Mouse (Mus musculus) embryonic stem cell, embryonic (primary cell): ENCODE results near the gene Col5a2.
"Not testable (repeated sequence)": the region's sequence is repeated elsewhere in the genome, so short reads cannot be mapped to it uniquely, and the experiment has no call there.

Experiments
- CTCF ChIA-PET, 4 experiments: fragments of 300-600 bp in 2 of 4; fragments of 350-600 bp in 2 of 4; sonication (Branson Sonifier 250); formaldehyde crosslinking; loops; one replicate each; lab custom pipeline; 2022; ENCODE audit warnings: inconsistent platforms in 2 of 4; lab: Charles Lee
- POLR2A ChIA-PET, 4 experiments: fragments of 300-600 bp in 2 of 4; fragments of 350-600 bp in 2 of 4; sonication (Branson Sonifier 250); formaldehyde crosslinking; loops; one replicate each; lab custom pipeline; 2022; ENCODE audit warnings: antibody characterized with exemption in 4 of 4, inconsistent platforms in 1 of 4; lab: Charles Lee

The Col5a2 gene

DNA sequence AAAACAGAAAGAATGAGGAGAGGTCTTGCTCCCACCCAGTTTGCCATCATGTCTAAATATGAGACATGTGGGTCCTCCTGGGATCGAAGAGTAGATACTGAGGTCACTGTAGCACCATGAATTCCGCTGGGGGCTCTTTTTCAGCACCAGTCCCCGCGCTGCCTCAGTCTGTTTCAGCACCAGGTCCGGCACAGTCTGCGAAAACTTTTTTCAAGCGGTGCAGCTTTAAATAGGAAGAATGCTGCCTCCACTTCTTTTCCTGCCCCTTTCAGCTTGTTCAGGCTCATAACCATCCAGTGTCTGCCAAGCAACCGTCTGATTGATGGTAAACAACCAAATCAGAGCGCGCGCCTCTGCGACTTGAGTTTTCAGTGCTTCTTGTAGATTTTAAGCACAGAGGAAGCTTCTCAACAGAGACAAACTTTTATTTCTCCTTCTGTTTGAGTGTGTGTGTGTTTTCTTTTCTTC, at the start of gene Col5a2:
Gene Col5a2, minus strand, starts transcription at position 418 of the 468 bp plus-strand sequence.
- ChIA-PET CTCF (interaction anchor here in 1 of 4 experiments (0.7 kb wide), 1 partner anchor 171 kb away, joined by 4 read pairs; no protein-coding TSS in a partner anchor), POLR2A (interaction anchor here in 1 of 4 experiments (0.7 kb wide), 1 partner anchor 48 kb away, joined by 5 read pairs; no protein-coding TSS in a partner anchor)

DNA sequence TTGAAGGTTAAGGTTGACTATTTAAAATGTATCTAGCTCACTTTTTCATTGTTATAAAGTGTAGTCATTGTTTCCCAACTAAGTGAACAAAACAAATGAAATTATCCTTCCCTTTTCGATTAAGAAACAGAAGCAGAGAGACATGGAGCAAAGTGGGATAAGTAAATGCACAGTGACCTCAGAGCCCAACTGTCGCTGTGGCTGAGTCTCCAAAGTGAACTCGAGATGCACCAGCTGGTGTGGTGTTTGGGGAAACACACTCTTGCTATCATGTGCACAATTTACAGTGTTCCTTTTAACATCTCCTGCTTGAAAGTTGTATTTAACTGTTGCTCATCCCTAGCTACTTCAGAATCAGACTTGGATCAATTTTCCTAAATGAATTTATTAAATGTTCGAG, 47.4 kb upstream of the Col5a2 start:
- ChIA-PET POLR2A (interaction anchor here in 1 of 4 experiments (0.6 kb wide), 1 partner anchor 48 kb away, joined by 5 read pairs; no protein-coding TSS in a partner anchor), CTCF (no interaction called here)

DNA sequence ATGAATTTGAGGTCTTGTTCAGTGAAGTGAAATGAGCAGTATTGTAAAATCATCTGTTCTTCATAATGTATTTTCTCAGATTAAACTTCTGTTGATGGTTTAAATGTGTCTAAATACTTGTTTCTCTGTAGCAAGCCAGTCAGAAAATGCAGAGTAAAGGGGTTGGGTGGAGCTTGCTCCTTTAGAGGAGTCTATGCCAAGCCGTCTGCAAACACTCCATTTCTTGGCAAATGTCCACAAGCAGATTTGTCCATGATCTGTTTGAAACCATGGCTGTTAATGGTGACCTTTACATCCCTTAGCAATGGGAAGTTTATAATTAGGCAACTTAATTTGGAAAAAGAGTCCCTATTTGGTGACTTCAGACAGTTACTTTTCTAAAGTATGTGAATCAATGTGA, 38.8 kb upstream of the Col5a2 start:
- CTCF ChIA-PET, result interaction anchor here in 1 of 4 experiments (0.7 kb wide), 1 partner anchor 23 kb away, joined by 4 read pairs; no protein-coding TSS in a partner anchor
- POLR2A ChIA-PET, result no interaction called here

DNA sequence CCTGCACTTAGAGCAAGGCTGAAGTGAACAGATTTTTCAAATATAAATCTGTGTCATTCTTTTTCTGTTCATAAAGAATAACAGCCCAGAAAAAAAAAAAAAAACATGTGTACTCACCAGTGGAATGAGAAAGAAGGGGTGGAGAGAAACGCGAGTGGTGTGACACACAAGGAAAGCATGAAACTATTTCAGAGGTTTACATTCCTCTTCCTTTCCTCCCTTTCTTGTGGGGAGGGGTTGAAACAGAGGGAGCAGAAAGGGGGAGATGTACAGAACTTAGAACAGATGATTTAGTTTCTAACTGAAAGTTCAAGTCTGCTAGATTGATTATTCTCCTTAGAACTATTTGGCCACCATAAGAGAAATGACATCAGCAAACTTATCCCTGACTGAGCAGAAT, 38.1 kb upstream of the Col5a2 start:
- ChIA-PET CTCF (interaction anchor here in 1 of 4 experiments (0.7 kb wide), 1 partner anchor 22 kb away, joined by 4 read pairs; no protein-coding TSS in a partner anchor), POLR2A (no interaction called here)

DNA sequence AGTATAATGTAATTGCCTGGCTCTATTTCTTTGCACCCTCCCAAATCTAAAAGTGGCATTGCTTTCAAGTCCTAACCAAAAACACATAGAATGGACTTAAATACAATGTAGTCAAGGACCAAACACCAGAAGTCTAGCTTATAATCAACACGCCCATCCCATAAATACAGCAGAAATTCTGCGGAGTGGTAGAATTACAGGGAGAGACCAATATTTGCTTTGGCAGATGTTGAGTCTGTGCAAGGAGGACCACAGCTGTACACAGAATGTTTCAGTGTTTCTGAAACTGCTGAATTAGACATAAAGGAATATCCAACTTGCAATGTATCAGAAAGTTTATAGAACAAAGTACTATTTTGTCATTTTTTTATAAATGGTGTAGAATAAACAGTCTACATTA, 28.4 kb upstream of the Col5a2 start:
- CTCF ChIA-PET, result no interaction called here
- POLR2A ChIA-PET, result no interaction called here

DNA sequence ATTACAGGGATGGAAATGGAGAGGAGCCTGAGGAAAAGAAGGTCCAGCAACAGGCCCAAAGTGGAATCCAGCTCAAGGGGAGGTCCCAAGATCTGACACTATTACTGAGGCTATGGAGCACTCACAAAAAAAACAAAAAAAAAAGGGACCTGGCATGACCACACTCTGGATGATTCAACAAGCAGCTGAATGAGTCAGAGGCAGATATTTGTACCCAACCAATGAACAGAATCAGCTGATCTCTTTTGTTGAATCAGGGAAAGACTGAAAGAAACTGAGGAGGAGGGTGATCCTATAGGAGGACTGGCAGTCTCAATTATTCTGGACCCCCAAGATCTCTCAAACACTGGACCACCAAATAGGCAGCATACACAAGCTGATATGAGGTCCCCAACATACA, 24.4 kb upstream of the Col5a2 start:
- POLR2A ChIA-PET, CTCF ChIA-PET: not testable (repeated sequence)

DNA sequence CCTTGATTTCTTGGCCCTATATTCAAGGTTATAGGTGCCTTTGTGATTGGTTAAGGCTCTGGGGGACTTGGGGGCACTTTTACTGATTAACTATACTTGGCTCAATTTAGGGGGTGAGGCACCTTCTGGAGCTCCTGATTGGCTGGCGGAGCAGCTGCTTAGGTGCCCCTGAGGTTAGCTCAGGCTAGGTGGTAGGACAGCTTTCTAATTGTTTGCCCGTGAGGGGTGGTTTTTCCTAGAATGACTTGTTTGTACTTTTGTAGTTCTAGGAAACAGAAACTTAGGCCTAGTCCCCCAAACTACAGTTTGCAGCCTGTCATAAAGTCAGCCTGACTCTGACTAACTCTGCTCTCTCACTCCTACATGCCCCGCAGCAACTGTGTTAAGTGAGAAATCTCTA, 20.5 kb upstream of the Col5a2 start:
- ChIA-PET CTCF (no interaction called here), POLR2A (no interaction called here)

DNA sequence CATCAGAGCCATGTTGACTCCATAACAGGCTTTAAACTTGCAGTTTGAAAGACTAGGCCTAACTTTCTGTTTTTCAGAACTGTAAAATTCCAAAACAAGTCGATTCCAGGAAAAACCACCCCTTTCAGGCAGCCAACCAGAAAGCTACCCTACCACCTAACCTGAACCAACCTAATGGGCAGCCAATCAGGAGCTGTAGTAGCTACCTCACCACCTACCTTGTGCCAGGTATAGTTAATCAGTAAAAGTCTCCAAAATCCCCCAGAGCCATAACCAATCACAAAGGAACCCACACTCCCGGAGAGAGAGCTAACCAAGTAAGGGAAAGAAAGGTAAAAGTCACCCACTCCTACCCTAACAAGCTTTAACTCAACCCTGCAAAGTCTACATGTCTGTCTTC, 18.4 kb upstream of the Col5a2 start:
- ChIA-PET POLR2A (no interaction called here), CTCF (no interaction called here)

DNA sequence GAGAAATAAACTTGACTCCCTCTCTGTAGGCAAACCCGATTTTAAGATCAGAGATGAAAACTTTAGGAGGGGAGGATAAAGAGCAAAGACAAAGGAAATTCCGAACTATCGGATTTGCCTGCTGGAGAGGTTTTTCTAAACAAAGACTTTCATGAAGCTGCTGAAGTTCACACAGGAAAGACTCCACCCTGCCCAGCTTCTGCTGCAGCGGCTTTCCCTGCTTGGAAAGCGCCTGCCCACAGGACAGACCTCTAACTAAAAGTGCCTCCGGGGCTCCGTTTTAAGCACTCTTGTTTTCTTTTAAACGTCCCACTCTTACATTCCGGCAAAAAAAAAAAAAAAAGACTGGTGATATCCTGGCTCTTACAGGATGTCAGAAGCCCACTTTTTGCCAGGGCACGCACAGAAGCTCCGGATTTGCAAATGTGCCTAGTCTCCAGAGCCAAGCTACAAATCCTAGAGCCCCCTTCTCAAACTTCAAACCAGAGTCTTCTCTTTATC, 791 bp downstream of the Col5a2 start:
- CTCF ChIA-PET, result interaction anchor here in 1 of 4 experiments (0.7 kb wide), 1 partner anchor 171 kb away, joined by 4 read pairs; no protein-coding TSS in a partner anchor
- POLR2A ChIA-PET, result interaction anchor here in 2 of 4 experiments (0.7 kb wide), 2 partner anchors 20 to 49 kb away, joined by 3 to 5 read pairs; no protein-coding TSS in a partner anchor

DNA sequence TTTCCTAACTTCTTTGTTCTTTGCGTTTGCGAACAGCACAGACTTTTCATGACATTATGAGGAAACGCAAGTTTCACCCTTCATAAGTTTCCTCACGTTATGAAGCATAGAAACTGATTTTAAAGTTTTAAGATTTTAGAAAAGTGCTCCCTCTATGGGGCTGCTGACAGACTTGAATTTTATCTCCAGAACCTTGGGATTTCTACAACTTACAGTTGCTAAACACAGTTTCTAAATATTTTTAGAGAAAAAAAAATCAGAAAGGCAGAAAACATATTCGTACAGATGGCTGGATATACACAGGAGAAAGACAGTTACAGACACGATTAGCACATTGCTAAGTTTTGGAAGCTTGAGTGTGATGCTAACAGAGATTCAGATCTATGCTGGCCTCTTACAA, 1.6 kb downstream of the Col5a2 start:
- ChIA-PET POLR2A (no interaction called here), CTCF (no interaction called here)

DNA sequence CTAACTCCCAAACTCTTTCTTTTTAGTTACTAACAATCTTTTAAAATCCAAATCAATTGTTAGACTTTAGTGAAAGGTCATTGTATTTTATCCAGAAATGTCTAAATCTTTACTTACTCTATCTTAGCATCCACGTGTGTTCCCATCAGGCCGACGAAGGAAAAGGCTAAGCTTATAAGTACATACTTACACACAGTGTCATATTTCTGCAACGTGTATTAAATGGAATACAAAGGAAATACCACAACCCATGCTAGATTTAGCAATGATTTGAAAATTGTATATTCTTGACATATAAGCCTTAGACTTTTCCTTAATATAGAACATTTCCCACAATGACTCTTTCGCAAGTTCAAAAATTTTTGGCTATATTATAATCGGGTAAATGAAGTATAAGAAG, 2.6 kb downstream of the Col5a2 start:
- CTCF ChIA-PET, result no interaction called here
- POLR2A ChIA-PET, result no interaction called here

DNA sequence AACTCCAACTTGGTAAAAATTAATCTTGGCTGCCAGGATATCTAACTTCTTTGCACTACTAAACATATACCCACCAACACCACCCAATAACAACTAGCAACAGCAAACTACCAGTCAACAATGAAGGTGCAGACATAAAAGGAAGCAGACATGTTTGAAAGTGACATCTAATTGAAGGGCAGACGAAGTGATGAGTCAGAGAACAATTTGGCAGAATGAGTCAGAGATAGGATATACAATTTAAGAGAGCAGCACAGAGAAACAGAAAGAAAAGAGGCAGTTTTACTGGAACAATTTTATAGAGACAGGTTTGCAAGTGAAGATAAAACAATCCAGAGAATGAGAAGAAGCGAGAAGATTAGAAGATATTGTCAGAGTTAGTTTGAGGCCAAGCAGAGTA, 8.1 kb downstream of the Col5a2 start:
- POLR2A ChIA-PET, result no interaction called here
- CTCF ChIA-PET, result no interaction called here

DNA sequence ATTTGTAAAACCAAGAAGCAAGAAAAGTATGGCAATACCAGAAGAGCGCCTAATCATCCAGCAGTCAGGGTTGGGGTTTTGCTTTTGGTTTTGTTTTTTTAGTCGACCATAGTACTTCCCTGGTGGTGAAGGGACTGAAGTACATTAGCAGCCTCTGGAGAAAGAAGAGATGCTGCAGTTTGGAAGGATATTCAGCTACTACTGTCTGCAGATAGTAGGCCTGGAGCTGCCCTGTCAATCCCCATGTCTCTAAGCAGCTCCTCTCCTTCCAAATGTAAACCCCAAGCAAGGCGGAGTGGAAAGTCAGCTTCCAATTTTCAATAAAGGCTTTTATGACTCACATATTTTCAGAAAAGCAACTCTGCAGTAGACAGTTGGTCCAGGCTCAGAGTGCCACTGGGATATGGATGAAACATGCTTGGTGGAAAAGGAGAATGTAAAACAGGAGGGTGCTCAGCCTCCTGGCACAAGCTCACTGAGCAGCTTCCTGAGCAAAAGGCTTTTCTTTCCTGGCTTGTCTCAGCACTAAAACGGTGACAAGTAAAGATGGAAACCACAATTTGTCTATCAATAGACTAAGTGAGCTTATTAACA, 10.9 kb downstream of the Col5a2 start:
- ChIA-PET POLR2A (no interaction called here), CTCF (interaction anchor here in 1 of 4 experiments (0.9 kb wide), 1 partner anchor 20 kb away, joined by 4 read pairs; no protein-coding TSS in a partner anchor)

DNA sequence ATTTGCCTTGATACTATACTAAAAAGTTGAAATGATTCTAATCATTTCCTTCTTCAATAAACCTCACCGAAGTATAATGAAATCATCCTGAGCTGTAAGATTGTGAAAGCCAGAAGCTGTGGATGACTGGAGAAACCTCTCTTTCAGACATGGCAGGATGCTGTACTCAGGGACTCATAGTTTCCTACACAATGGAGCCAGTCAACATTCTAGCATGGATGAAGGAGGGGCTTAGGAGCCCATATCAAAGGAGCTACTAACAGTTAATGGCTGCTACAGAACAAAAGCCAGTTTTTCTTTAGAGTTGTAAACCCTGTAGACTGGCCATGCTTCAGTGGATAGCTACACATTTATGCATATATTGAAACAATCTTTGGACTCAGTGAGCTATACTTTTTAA, 12.6 kb downstream of the Col5a2 start:
- ChIA-PET CTCF (no interaction called here), POLR2A (interaction anchor here in 1 of 4 experiments (0.6 kb wide), 1 partner anchor 36 kb away, joined by 3 read pairs; no protein-coding TSS in a partner anchor)

DNA sequence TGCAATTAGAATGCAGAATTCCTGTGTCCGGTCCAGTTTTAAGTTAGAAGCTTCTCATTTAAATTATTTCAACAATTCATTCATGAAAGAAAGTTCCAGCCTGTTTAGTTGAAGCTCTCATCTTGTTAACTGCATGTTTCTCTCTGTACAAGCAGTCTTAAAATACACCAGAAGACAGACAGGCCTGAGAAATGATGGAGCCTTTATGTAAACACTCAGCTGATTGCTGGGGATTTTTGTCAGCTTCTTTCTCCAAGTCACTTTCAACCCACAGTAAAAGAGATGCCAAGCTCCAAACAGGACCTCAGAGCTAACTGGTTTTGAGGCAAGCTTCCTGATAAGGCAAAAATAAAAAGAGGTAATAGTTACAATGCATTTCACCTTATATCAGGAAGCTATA, 14.8 kb downstream of the Col5a2 start:
- CTCF ChIA-PET, result no interaction called here
- POLR2A ChIA-PET, result interaction anchor here in 1 of 4 experiments (0.7 kb wide), 1 partner anchor 1042 kb away, joined by 3 read pairs; no protein-coding TSS in a partner anchor

DNA sequence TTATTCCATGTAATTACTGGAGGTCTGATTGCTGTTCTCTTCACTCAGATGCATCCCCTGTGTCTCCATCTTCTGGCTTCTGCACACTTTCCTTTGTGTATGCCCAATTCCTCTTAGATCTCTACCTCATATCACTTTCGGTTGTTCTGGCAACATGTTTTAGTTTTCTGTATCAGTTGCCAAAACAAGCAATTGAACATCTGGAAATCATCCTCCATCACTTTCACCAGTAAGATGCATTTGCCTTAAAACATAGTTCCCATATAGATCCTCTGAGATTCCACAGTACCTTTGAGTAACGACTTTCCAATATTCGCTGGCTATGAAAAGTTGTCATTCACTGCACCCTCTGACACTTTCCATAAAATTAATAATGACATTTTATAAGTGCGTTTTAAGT, 20.1 kb downstream of the Col5a2 start:
- ChIA-PET CTCF (no interaction called here), POLR2A (no interaction called here)

DNA sequence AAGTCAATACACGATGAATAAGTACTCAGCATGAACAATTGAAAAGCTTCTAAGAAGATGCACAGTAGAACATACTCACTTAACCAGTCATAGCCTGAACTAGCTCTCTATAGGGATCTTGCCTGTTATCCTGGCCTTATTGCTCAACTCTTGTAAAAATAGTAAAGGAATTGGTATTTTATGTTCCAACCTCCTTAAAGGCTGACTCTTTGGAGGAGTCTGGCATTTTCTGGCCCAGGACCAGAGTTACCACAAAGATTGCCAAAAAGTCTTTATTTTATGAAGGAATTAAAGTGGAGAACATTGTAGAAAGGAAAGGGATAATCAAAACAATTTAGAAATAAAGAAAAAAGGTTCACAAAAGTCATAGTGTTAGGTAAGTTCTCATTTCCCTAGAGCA, 21.2 kb downstream of the Col5a2 start:
- CTCF ChIA-PET, result no interaction called here
- POLR2A ChIA-PET, result interaction anchor here in 1 of 4 experiments (0.5 kb wide), 1 partner anchor 20 kb away, joined by 3 read pairs; no protein-coding TSS in a partner anchor

DNA sequence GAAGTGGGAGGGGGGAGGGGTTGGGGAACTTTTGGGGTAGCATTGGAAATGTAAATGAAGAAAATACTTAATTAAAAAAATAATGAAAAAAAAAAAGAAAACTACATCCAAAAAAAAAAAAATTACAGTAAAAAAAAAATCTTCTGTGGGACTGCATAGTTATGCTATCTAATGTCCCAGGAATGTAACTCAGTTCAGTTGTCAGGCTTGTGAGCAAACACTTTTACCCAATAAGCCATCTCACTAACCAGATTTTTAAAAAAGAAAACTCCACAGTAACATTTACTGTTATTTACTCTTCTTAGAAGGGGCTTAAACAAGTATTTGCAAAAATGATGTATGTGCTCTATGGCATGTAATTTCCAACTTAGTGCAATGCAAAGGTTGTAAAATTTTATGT, 24.0 kb downstream of the Col5a2 start:
- POLR2A ChIA-PET, result no interaction called here

DNA sequence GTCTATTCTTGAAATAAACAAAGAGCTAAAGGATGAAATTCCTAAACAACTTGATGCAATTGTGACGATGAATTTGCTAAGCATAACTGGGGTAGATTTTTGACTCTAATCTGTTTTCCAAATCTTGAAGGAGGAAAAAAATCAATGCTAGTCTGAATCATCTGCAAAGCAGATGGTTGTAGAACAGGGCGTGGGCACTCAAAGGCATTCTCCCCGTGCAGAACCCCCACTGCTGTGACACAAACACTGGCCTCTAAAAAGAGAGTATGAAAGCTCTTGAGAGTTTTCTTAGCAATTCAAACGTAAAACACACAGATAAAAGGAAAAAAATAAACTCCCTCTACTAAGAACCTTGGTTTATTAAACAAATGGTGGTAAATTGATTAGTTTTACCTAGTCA, 30.3 kb downstream of the Col5a2 start:
- ChIA-PET POLR2A (no interaction called here), CTCF (interaction anchor here in 1 of 4 experiments (1.2 kb wide), 1 partner anchor 19 kb away, joined by 4 read pairs; no protein-coding TSS in a partner anchor)

More for the DNA sequence above, 24.0 kb downstream of the Col5a2 start:
- CTCF ChIA-PET, result no interaction called here

DNA sequence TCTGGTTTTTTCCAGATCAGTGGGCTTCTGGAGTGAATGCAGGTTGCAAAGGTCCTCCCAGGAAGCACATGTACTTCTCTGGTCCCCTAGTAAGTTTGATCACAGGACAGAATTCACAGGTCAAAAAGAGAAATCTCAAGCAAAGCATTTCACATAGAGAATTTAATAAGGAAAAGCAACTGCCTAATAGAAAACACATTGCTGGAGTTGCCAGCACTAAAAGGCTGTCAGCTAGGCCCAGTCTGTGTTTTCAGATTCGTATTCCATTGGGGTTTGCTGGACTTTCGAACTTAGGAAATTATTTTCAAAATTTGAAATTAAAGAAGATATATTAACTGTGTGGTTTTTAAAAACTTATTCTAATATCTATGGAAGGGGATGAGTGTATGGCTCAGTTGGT, 42.3 kb downstream of the Col5a2 start:
- ChIA-PET POLR2A (no interaction called here), CTCF (no interaction called here)
